Comparison of ENCODE assay signal across 8 mouse cellular contexts in the genomic region with DNA sequence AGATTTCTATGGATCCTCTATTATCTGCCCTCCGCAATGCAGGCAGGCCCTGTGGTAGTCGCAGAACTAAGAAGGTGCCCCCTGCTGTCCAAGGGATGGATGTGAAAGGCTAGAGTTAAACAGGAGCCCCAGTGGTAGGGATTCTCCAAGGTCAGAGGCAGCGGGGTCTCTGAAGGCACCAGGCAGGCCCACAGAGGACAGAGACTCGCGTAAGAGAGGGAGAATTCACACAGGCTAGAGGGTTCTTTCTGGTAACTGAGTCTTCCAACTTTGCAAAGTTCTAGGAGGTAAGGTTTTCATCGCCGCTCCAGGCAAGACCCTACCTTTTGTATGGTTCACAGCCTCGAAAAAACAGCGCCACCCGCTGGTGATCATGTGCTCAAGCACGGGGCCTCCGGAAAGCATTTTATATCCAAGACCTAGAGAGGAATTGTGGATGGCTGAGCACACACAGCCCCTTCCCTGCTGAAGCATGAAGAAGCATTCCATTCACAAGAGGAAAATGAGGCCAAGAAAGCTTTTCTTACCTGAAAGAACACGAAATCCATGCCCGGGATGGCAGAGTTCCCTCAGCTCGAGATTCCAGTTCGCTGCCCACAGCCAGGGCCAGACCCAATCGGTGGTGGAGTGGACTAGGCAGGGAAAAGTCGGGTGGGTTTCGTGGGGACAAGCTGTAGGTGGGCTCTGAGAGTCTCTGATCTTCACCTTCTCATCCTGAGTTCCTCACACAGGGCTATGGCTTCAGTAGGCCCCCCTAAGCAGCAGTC.
A peak's percentile ranks its signal among the peaks of the same experiment; 100 is the strongest.
DNase-seq lines count a peak whose midpoint lies in the region; ATAC-seq and TF ChIP-seq lines count a peak whose summit lies in the region.

No protein-coding gene starts in this region.

- no peaks in the 10 kb centered on the region for H3K36me3 ChIP-seq in lung, embryonic 14.5 days (ENCODE audit: insufficient read depth)
- H3K36me3 ChIP-seq in embryonic facial prominence, embryonic 11.5 days (replicated peaks; ENCODE audit: control insufficient read depth, insufficient read depth, low read depth, low read length), result no peaks in the 10 kb centered on the region
- H3K36me3 ChIP-seq in hindbrain, postnatal 0 days (ENCODE audit: insufficient read depth, low read length), result no peaks in the 10 kb centered on the region
- no peaks in the 10 kb centered on the region for H3K36me3 ChIP-seq in limb, embryonic 11.5 days (ENCODE audit: control insufficient read depth, insufficient read depth, low read length)
- no peaks in the 10 kb centered on the region for H3K36me3 ChIP-seq in splenic B cell, adult 2 months (ENCODE audit: control insufficient read depth, insufficient read depth, low read length, poor library complexity, severe bottlenecking)

- 15% methylated on average over 19 of the region's 19 CpGs for WGBS in lung, embryonic 14.5 days
- 10% methylated on average over 19 of the region's 19 CpGs for WGBS in embryonic facial prominence, embryonic 11.5 days
- 12% methylated on average over 19 of the region's 19 CpGs for WGBS in hindbrain, postnatal 0 days
- WGBS in limb, embryonic 11.5 days, result 13% methylated on average over 19 of the region's 19 CpGs

- H3K9ac ChIP-seq in lung, embryonic 14.5 days, result no peak overlapping the region
- no peak overlapping the region for H3K9ac ChIP-seq in embryonic facial prominence, embryonic 11.5 days (replicated peaks; ENCODE audit: low read length)
- no peak overlapping the region for H3K9ac ChIP-seq in hindbrain, postnatal 0 days (replicated peaks; ENCODE audit: low read length)
- H3K9ac ChIP-seq in limb, embryonic 11.5 days (ENCODE audit: low read length), result no peak overlapping the region

- ATAC-seq in lung, embryonic 14.5 days (ENCODE audit: insufficient read depth), result no peak
- peak; percentile 45 for ATAC-seq in embryonic facial prominence, embryonic 11.5 days (replicated peaks; ENCODE audit: insufficient number of reproducible peaks, low FRiP score, low TSS enrichment, low read depth)
- ATAC-seq in hindbrain, postnatal 0 days, result peak; percentile 74
- ATAC-seq in limb, embryonic 11.5 days (ENCODE audit: insufficient number of reproducible peaks, low FRiP score, low TSS enrichment, low read depth), result no peak
- no peak for ATAC-seq in activated CD4-positive, CD25-positive, alpha-beta regulatory T cell, adult 4 months

- no peak overlapping the region for H3K4me3 ChIP-seq in lung, embryonic 14.5 days (ENCODE audit: low read depth, low read length)
- no peak overlapping the region for H3K4me3 ChIP-seq in embryonic facial prominence, embryonic 11.5 days (ENCODE audit: low read depth, low read length)
- H3K4me3 ChIP-seq in hindbrain, postnatal 0 days (ENCODE audit: low read length), result no peak overlapping the region
- no peak overlapping the region for H3K4me3 ChIP-seq in limb, embryonic 11.5 days (ENCODE audit: low read depth, low read length)

- DNase-seq in lung, embryonic 14.5 days, result peak; percentile 52
- no peak for DNase-seq in lung, postnatal 14 days
- peak; percentile 53 to 63 for DNase-seq in adrenal gland, adult 18-20 months (ENCODE audit: low spot score in 2 of 2)
- peak; percentile 83 for DNase-seq in embryonic facial prominence, embryonic 11.5 days (ENCODE audit: low spot score)
- DNase-seq in hindbrain, postnatal 0 days (ENCODE audit: low spot score), result peak; percentile 87
- DNase-seq in limb, embryonic 11.5 days (ENCODE audit: low spot score), result peak; percentile 81
- peak; percentile 7 for DNase-seq in splenic B cell, adult 2 months (ENCODE audit: low read depth, low spot score)

- no peaks in the 10 kb centered on the region for H3K9me3 ChIP-seq in lung, embryonic 14.5 days (ENCODE audit: low read depth, low read length)
- no peaks in the 10 kb centered on the region for H3K9me3 ChIP-seq in embryonic facial prominence, embryonic 11.5 days (replicated peaks; ENCODE audit: control insufficient read depth, low read length)
- H3K9me3 ChIP-seq in hindbrain, postnatal 0 days (ENCODE audit: low read length), result no peaks in the 10 kb centered on the region
- no peaks in the 10 kb centered on the region for H3K9me3 ChIP-seq in limb, embryonic 11.5 days (ENCODE audit: control insufficient read depth, low read length)

- H3K4me1 ChIP-seq in lung, embryonic 14.5 days (ENCODE audit: insufficient read depth), result no peaks in the 10 kb centered on the region
- H3K4me1 ChIP-seq in embryonic facial prominence, embryonic 11.5 days (ENCODE audit: control insufficient read depth, insufficient read depth, low read length), result no peaks in the 10 kb centered on the region
- peaks cover 12% of the 10 kb centered on the region for H3K4me1 ChIP-seq in hindbrain, postnatal 0 days (ENCODE audit: insufficient read depth, low read length)
- no peaks in the 10 kb centered on the region for H3K4me1 ChIP-seq in limb, embryonic 11.5 days (ENCODE audit: control insufficient read depth, insufficient read depth, low read length)

- H3K27ac ChIP-seq in lung, embryonic 14.5 days (ENCODE audit: low read depth), result no peak overlapping the region
- H3K27ac ChIP-seq in embryonic facial prominence, embryonic 11.5 days (replicated peaks; ENCODE audit: low read depth, low read length), result no peak overlapping the region
- H3K27ac ChIP-seq in hindbrain, postnatal 0 days, result no peak overlapping the region
- H3K27ac ChIP-seq in limb, embryonic 11.5 days (replicated peaks; ENCODE audit: low read depth, low read length), result no peak overlapping the region

- peak; percentile 33 for TF ChIP-seq CTCF in lung, embryonic 14.5 days (IDR thresholded peaks at IDR 0.05; ENCODE audit: low read depth)
- TF ChIP-seq CTCF in hindbrain, postnatal 0 days (IDR thresholded peaks at IDR 0.05; ENCODE audit: low read depth), result peak; percentile 69

- H3K27me3 ChIP-seq in lung, embryonic 14.5 days (ENCODE audit: insufficient read depth, low read length), result peaks cover 13% of the 10 kb centered on the region; the same call in 1 of the 2 replicates
- H3K27me3 ChIP-seq in embryonic facial prominence, embryonic 11.5 days (ENCODE audit: control insufficient read depth, insufficient read depth, low read length), result no peaks in the 10 kb centered on the region; the same call in 1 of the 2 replicates
- no peaks in the 10 kb centered on the region for H3K27me3 ChIP-seq in hindbrain, postnatal 0 days (ENCODE audit: insufficient read depth, low read length)
- H3K27me3 ChIP-seq in limb, embryonic 11.5 days (ENCODE audit: control insufficient read depth, insufficient read depth, low read length), result peaks cover 4% of the 10 kb centered on the region; the same call in 1 of the 2 replicates
- no peaks in the 10 kb centered on the region for H3K27me3 ChIP-seq in splenic B cell, adult 2 months (ENCODE audit: control insufficient read depth, insufficient read depth, low read length, poor library complexity, severe bottlenecking)

- H3K4me2 ChIP-seq in lung, embryonic 14.5 days, result no peak overlapping the region
- peak overlapping the region; percentile 10; the same call in 1 of the 2 replicates for H3K4me2 ChIP-seq in embryonic facial prominence, embryonic 11.5 days (ENCODE audit: low read depth, low read length)
- no peak overlapping the region for H3K4me2 ChIP-seq in hindbrain, postnatal 0 days (ENCODE audit: low read depth, low read length)
- no peak overlapping the region for H3K4me2 ChIP-seq in limb, embryonic 11.5 days (ENCODE audit: low read depth, severe bottlenecking)

Comparison
In these comparisons a context has a peak if more than half of its experiments do, and no peak if none do; other contexts are left out.
1. ATAC-seq: peak in embryonic facial prominence, embryonic 11.5 days (single experiment) and hindbrain, postnatal 0 days (single experiment); none in lung, embryonic 14.5 days (single experiment), limb, embryonic 11.5 days (single experiment) and activated CD4-positive, CD25-positive, alpha-beta regulatory T cell, adult 4 months (single experiment).